In genomic region chr6:17835693-17836092, GRCm38 (mm10) we compare ENCODE assay signal across 16 mouse cellular contexts.
"Had no signal": no experiment of that assay in that cellular context is flagged by ENCODE, and none has a peak within 500 bp of the region (broad histone marks: within the 10 kb centered on the region; RNA-seq: fewer than 3 reads in every experiment).

No protein-coding gene starts in this region.

- H3K27ac ChIP-seq: liver, embryonic 15.5 days; lung, embryonic 15.5 days; midbrain, embryonic 13.5 days; midbrain, embryonic 15.5 days; stomach, embryonic 15.5 days; stomach, postnatal 0 days had no signal

- ATAC-seq: liver, postnatal 0 days; lung, postnatal 0 days; midbrain, embryonic 13.5 days; midbrain, embryonic 15.5 days had no signal

- H3K4me1 ChIP-seq: liver, embryonic 15.5 days; lung, embryonic 15.5 days; midbrain, embryonic 13.5 days; midbrain, embryonic 15.5 days; stomach, embryonic 15.5 days had no signal

- H3K4me3 ChIP-seq: liver, embryonic 15.5 days; lung, embryonic 15.5 days; midbrain, embryonic 13.5 days; midbrain, embryonic 15.5 days; stomach, embryonic 15.5 days had no signal

- DNase-seq: liver, postnatal 0 days; lung, adult 2 months; lung, postnatal 14 days; lung, postnatal 36 days; right cerebral cortex, postnatal 14 days; thymus, adult 2 months; thymus, postnatal 25 days; thymus, postnatal 4 days had no signal

- H3K4me2 ChIP-seq: liver, embryonic 15.5 days; lung, embryonic 15.5 days; midbrain, embryonic 11.5 days; midbrain, embryonic 13.5 days; midbrain, embryonic 15.5 days; stomach, embryonic 15.5 days had no signal

- H3K9me3 ChIP-seq: liver, embryonic 15.5 days; lung, embryonic 15.5 days; midbrain, embryonic 13.5 days; midbrain, embryonic 15.5 days; stomach, embryonic 15.5 days had no signal

- H3K36me3 ChIP-seq: liver, embryonic 15.5 days; stomach, embryonic 15.5 days had no signal

- H3K9ac ChIP-seq: liver, embryonic 15.5 days; liver, postnatal 0 days; lung, embryonic 15.5 days; midbrain, embryonic 13.5 days; midbrain, embryonic 15.5 days; stomach, embryonic 15.5 days had no signal

- H3K27me3 ChIP-seq: liver, embryonic 15.5 days; lung, embryonic 15.5 days; midbrain, embryonic 13.5 days; midbrain, embryonic 15.5 days; stomach, embryonic 15.5 days had no signal
